Mouse (Mus musculus): Measurements from ENCODE around the gene Tnfsfm13.
"Not testable (repeated sequence)": the region's sequence is repeated elsewhere in the genome, so short reads cannot be mapped to it uniquely, and the experiment has no call there.

Gene Tnfsfm13

GRCm38 (mm10) chr11:69695361-69696181 lies at the start of gene Tnfsfm13, which contains the start of gene Tnfsf12:
Gene Tnfsfm13 (minus strand): TSS chr11:69696098.
Gene Tnfsf12 (minus strand): TSS chr11:69695849.
- DNase-seq (ENCODE audit: low spot score in 2 of 2) = peak; percentile 28 to 37

GRCm38 (mm10) chr11:69731408-69731807 lies 35.5 kb upstream of the Tnfsfm13 start:
- DNase-seq (ENCODE audit: low spot score in 2 of 2) = not testable (repeated sequence)

DNA sequence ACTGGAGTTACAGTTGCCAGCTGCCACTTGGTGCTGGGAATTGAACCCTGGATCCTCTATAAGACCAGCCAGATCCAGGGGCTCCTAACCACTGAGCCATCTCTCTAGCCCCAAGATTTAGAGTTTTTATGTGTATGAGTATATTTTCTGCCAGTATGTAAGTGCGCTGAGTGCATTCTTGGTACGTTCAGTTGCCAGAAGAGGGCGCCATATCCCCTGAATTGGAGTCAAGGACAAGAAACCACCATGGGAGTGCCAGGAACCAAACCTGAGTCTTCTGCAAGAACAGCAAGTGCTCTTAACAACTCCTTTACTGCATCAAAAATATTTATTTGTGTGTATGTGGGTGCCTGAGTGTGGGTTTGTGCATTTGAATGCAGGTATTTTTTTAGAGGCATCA lies 33.2 kb upstream of the Tnfsfm13 start:
- DNase-seq (ENCODE audit: low spot score in 2 of 2) = peak; percentile 47 to 58

DNA sequence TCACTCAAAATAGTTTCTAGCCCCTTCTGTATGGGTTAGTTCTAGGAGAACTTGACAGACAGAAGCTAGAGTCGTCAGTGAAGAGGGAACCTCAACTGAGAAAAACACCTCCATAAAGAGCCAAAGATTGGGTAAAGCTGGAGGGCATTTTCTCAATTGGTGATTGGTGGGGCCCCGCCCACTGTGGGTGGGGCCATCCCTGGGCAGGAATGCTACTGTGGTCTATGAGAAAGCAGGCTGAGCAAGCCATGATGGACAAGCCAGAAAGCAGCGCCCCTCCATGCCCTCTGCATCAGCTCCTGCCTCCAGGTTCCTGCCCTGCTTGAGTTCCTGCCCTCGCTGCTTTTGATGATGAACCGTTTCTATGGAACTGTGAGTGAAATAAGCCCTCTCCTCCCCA lies 30.1 kb upstream of the Tnfsfm13 start:
- peak in 1 of 2 experiments; percentile 27 for DNase-seq (ENCODE audit: low spot score in 2 of 2)

- DNase-seq (ENCODE audit: low spot score in 2 of 2) = no peak
These were observed 27.2 kb upstream of the Tnfsfm13 start for GRCm38 (mm10) chr11:69723074-69723473.

DNA sequence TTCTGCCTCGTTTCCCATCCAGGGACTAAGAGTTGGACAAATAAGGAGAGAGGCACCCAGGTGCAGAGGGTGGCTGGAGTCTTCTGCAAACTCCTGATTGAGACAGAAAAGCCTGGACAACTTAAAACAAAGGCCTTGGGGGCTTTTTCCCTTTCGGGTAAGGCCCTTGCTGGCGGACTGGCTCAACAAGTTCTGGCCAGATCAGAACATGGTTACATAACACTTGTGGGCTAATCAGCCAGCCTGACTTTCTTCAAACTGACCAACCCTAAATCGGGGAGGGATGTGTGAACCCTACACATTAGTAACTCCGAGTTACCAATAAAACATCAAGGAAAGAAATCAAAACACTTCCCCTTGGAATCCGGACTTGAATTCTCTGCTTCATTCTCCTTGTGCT lies 25.0 kb upstream of the Tnfsfm13 start:
- DNase-seq (ENCODE audit: low spot score in 2 of 2) = no peak

DNA sequence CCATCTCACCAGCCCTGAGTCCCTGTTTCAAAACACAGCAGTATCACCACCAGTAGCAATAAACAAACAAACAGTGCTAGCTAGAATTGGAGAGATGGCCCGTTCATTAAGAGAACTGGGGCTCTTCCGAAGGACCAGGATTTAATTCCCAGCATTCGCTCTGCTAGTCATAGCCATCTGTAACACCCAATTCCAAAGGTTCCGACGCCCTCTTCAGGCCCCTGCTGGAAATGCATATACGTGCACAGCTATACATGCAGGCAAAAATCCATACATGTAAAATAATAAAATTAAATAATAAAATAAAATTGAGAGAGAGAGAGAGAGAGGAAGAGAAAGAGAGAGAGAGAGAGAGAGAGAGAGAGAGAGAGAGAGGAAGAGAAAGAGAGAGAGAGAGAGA lies 23.5 kb upstream of the Tnfsfm13 start:
- no peak for DNase-seq (ENCODE audit: low spot score in 2 of 2)

DNA sequence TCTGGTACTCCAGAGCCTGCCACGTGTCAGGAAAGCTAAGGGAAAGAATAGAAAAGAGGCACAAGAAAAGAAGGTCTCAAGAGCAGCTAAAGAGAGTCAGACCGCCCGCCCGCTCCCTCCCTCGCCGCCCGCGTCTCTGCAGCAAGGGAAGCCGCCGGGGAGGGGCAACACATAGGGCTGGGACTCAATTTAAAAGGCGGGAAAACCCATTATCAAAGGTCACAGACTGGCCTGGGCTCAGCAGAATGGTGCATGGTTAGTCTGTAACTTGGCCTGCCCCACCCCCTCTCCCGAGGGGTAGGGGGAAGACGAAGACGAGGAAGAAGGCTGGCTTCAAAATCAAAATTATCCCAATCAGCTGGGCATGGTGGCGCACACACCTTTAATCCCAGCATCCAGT lies 22.8 kb upstream of the Tnfsfm13 start:
- DNase-seq (ENCODE audit: low spot score in 2 of 2) = peak in 1 of 2 experiments; percentile 26

DNA sequence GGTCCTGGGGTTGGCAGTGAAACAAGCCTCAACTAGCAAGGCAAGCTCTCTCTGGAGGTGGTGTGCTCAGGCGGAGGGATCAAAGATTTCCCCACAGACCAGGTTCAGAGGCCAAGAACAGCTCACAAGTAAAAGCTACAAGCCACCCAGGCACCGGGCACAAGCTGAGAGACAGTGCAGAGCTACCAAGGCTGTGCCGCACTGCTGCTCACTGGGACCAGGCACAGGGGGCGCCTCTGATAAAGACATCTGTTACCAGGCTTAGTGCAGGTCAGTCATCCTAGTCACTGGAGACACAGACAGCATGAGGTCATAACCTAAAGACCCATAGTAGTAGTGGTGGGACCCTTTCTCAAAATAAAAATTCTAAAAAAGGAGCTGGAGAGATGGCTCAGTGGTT lies 21.1 kb upstream of the Tnfsfm13 start:
- no peak for DNase-seq (ENCODE audit: low spot score in 2 of 2)

GRCm38 (mm10) chr11:69715929-69716328 lies 20.0 kb upstream of the Tnfsfm13 start:
- DNase-seq (ENCODE audit: low spot score in 2 of 2) = no peak

- DNase-seq (ENCODE audit: low spot score in 2 of 2) = no peak
These were observed 19.6 kb upstream of the Tnfsfm13 start for GRCm38 (mm10) chr11:69715482-69715881.

- no peak for DNase-seq (ENCODE audit: low spot score in 2 of 2)
These were observed 18.9 kb upstream of the Tnfsfm13 start for GRCm38 (mm10) chr11:69714636-69715329.

DNA sequence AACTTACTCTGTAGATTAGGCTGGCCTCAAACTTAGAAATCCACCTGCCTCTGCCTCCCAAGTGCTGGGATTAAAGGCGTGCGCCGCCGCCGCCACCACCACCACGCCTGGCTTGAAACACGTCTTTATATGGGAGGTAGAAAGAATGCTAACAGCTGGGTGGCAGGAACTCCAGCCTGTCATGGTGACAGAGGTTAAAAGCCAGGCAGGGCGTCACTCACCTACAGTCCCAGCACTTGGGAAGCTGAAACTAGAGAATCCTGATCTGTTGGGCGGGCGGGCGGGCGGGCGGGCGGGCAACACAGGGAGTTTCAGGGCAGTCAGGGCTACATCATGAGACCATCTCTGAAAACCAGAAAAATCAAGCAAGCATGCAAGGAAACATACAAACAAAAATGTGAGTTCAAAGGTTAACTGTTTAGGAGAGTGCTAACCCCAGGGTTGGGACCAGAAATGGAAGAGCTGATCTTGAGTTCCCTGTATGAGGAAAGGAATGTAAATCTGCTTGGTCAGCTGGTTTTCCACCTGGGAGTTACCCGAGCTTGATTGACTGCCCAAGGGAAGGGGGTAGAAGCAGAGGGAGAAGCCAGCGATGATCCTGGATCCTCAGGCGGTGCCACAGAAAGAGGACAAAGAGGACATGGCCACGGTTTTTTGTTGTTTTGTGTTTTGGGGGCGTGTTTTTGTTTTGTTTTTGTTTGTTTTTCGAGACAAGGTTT lies 17.2 kb upstream of the Tnfsfm13 start:
- no peak for DNase-seq (ENCODE audit: low spot score in 2 of 2)

DNA sequence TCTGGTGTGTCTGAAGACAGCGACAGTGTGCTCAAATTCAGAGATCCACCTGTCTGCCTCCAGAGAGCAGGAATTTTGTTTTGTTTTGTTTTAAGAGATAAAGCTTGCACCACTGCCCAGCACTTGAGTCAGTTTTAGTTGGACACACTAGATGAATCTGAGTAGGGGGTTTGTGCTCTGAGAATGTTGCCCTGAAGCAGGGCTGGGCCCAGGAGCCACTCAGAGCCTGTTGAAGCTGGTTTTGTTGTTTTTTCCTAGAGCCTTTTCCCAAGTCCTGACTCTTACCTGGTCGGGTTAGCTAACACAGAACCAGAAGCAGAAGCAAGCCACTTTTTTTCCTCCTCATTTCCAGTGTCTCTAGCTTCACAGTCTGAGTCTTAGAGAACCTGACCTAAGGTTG lies 15.2 kb upstream of the Tnfsfm13 start:
- DNase-seq (ENCODE audit: low spot score in 2 of 2) = no peak

DNA sequence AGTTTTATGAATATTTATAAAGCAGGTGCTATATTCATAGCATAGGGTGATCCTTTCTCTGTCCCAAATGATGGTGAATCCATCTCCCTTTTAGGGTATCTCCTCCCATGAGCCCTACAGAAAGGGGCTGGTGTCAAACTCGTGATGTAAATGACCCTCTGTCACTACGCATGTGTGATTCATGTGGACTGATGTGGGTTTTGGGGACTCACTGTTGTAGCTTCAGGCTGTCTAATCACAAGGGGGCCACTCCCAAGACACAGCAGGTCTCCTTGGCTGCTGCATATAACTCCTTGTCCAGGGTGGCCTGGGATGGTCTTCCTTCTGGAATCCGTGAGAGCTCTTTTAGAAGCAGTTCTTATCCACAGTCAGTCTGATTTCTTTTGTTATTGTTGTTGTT lies 14.6 kb upstream of the Tnfsfm13 start:
- no peak for DNase-seq (ENCODE audit: low spot score in 2 of 2)

- DNase-seq (ENCODE audit: low spot score in 2 of 2) = no peak
These were observed 13.9 kb upstream of the Tnfsfm13 start for GRCm38 (mm10) chr11:69709554-69710446.

GRCm38 (mm10) chr11:69708614-69709265 lies 12.8 kb upstream of the Tnfsfm13 start:
- DNase-seq (ENCODE audit: low spot score in 2 of 2) = no peak

- DNase-seq (ENCODE audit: low spot score in 2 of 2) = no peak
These were observed 12.0 kb upstream of the Tnfsfm13 start for GRCm38 (mm10) chr11:69707873-69708381.

- DNase-seq (ENCODE audit: low spot score in 2 of 2) = no peak
These were observed 11.6 kb upstream of the Tnfsfm13 start for GRCm38 (mm10) chr11:69707480-69707847.

DNA sequence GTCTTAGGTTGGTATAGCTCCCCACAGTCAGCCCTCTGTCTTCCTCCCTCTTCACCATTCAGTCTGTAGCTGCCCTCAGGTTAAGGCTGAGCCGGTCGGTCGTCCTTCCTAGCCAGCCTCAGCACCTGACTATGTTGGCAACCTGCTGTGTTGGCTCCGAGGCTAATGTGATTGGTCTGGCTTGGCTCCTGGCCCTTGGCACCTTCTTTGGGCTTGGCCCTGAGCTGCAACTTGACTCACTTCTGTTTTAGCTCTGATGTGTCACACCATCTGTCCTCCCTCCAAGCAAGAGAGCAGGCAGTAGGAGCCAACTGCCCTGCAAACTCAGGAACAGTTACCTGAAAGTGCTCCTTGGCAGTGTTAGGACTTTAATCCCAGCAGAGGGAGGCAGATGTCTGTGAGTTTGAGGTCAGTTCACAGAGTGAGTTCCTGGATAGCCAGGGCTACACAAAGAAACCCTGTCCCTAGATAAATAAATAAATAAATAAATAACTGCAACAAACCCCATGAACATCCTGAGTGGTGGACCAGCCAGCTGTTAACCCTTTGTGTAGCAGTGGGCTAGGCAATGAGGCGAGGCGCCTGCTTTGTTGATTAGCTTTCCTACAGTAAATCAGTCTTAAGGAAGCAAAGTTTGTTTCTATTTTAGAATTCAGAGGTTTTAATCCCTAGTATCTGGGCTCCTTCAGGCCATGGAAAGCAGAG lies 11.0 kb upstream of the Tnfsfm13 start:
- DNase-seq (ENCODE audit: low spot score in 2 of 2) = no peak
